Mouse (Mus musculus): ENCODE measurements around the gene Gng7.

GRCm38 (mm10) chr10:80972071-80972987 lies 42.4 kb downstream of the Gng7 start:
- TF ChIP-seq POLR2A (IDR thresholded peaks at IDR 0.05; ENCODE audit: extremely low read depth, insufficient read depth, low read length) (no peak), CTCF (IDR thresholded peaks at IDR 0.05; ENCODE audit: extremely low read depth, insufficient read depth, low read length) (no peak)

Data from cortical plate, adult 2 months (tissue).